Mouse (Mus musculus): ENCODE measurements around the gene Batf2.
"Not testable (repeated sequence)": the region's sequence is repeated elsewhere in the genome, so short reads cannot be mapped to it uniquely, and the experiment has no call there.

The Batf2 gene

GRCm38 (mm10) chr19:6140678-6141393, at the start of gene Batf2:
Batf2 (plus strand) TSS chr19:6140983.
- DNase-seq, result peak; percentile 94

- DNase-seq, result no peak
Observed at GRCm38 (mm10) chr19:6094119-6094518, 46.7 kb upstream of the Batf2 start, which contains the start of gene AC131692.1. AC131692.1 (plus strand) TSS chr19:6094419.

GRCm38 (mm10) chr19:6097847-6098246, 42.9 kb upstream of the Batf2 start:
- no peak for DNase-seq

- DNase-seq, result no peak
Observed at GRCm38 (mm10) chr19:6101186-6101585, 39.6 kb upstream of the Batf2 start.

GRCm38 (mm10) chr19:6102169-6102853, 38.5 kb upstream of the Batf2 start:
- DNase-seq, result no peak

GRCm38 (mm10) chr19:6104476-6104875, 36.3 kb upstream of the Batf2 start:
- DNase-seq, result no peak

- DNase-seq, result no peak
Observed at GRCm38 (mm10) chr19:6105586-6105985, 35.2 kb upstream of the Batf2 start, which contains the start of gene Naaladl1. Naaladl1 (plus strand) TSS chr19:6105782.

GRCm38 (mm10) chr19:6113116-6113515, 27.7 kb upstream of the Batf2 start:
- no peak for DNase-seq

- no peak for DNase-seq
Observed at GRCm38 (mm10) chr19:6116113-6116850, 24.5 kb upstream of the Batf2 start.

- no peak for DNase-seq
Observed at GRCm38 (mm10) chr19:6117346-6117985, 23.3 kb upstream of the Batf2 start.

- DNase-seq, result peak; percentile 88
Observed at GRCm38 (mm10) chr19:6117986-6118676, 22.7 kb upstream of the Batf2 start, which contains the start of gene Sac3d1. Sac3d1 (minus strand) TSS chr19:6118650.

- DNase-seq, result no peak
Observed at GRCm38 (mm10) chr19:6118677-6119185, 22.1 kb upstream of the Batf2 start.

- no peak for DNase-seq
Observed at GRCm38 (mm10) chr19:6121761-6122160, 19.0 kb upstream of the Batf2 start.

- DNase-seq, result no peak
Observed at GRCm38 (mm10) chr19:6123330-6123729, 17.5 kb upstream of the Batf2 start.

GRCm38 (mm10) chr19:6124898-6125297, 15.9 kb upstream of the Batf2 start:
- DNase-seq, result no peak

- no peak for DNase-seq
Observed at GRCm38 (mm10) chr19:6126289-6126688, 14.5 kb upstream of the Batf2 start.

GRCm38 (mm10) chr19:6126789-6127580, 13.8 kb upstream of the Batf2 start:
- DNase-seq, result no peak

- peak; percentile 98 for DNase-seq
Observed at GRCm38 (mm10) chr19:6127760-6128341, 12.9 kb upstream of the Batf2 start, which contains the start of gene Snx15. Snx15 (minus strand) TSS chr19:6128304.

GRCm38 (mm10) chr19:6130414-6131128, 10.2 kb upstream of the Batf2 start:
- not testable (repeated sequence) for DNase-seq
